Mouse (Mus musculus) MEL (cell line): ENCODE data around the gene Hoxa5. TPM values are rescaled to one million over a fixed set of nuclear protein-coding genes. Genes with fewer than 3 reads are reported as not detected.

Experiments
- DNase-seq: peaks from one replicate; pipeline ENCODE4 v3.0.0; 2011; ENCODE audit warnings: low read depth, low spot score
- H3K27ac ChIP-seq: 2 replicates; pipeline ENCODE4 v1.5.1; 2012; ENCODE audit warnings: low read depth, mild to moderate bottlenecking, control low read depth, low read length, moderate library complexity; ENCODE audit not compliant: control insufficient read depth
- H3K27me3 ChIP-seq, 2 experiments: fragments of 150-350 bp in 1 of 2; sonication (generic) in 1 of 2; 2 replicates each; pipeline ENCODE4 v1.6.1; 2012; ENCODE audit warnings: low read length in 2 of 2, mild to moderate bottlenecking in 2 of 2, improper control_type of control experiment in 1 of 2, moderate library complexity in 1 of 2; ENCODE audit not compliant: insufficient read depth in 2 of 2, control insufficient read depth in 1 of 2
- H3K36me3 ChIP-seq, 2 experiments: 2 replicates each; pipeline ENCODE4 v1.6.1; 2012 to 2014; ENCODE audit warnings: low read length in 2 of 2, improper control_type of control experiment in 1 of 2, inconsistent platforms in 1 of 2, mild to moderate bottlenecking in 1 of 2; ENCODE audit not compliant: insufficient read depth in 2 of 2, control insufficient read depth in 1 of 2
- H3K4me1 ChIP-seq, 2 experiments: fragments of 150-350 bp in 1 of 2; sonication (generic) in 1 of 2; 2 replicates each; pipeline ENCODE4 v1.6.1; 2012; ENCODE audit warnings: low read length in 2 of 2, improper control_type of control experiment in 1 of 2, mild to moderate bottlenecking in 1 of 2; ENCODE audit not compliant: insufficient read depth in 2 of 2, control insufficient read depth in 1 of 2
- H3K4me3 ChIP-seq, 2 experiments: fragments of 150-350 bp in 1 of 2; sonication (generic) in 1 of 2; 2 replicates each; pipeline ENCODE4 v1.5.1; 2012; ENCODE audit warnings: low read depth in 2 of 2, low read length in 2 of 2, mild to moderate bottlenecking in 2 of 2, moderate library complexity in 2 of 2, control low read depth in 1 of 2, improper control_type of control experiment in 1 of 2; ENCODE audit not compliant: control insufficient read depth in 1 of 2, insufficient read depth in 1 of 2
- H3K79me2 ChIP-seq: 2 replicates; pipeline ENCODE4 v1.6.1; 2012; ENCODE audit warnings: mild to moderate bottlenecking, low read length, moderate library complexity; ENCODE audit not compliant: control insufficient read depth, poor library complexity, insufficient read depth
- H3K9ac ChIP-seq: 2 replicates; pipeline ENCODE4 v1.6.1; 2012; ENCODE audit warnings: low read depth, mild to moderate bottlenecking, control low read depth, low read length, moderate library complexity; ENCODE audit not compliant: control insufficient read depth, poor library complexity, severe bottlenecking
- H3K9me3 ChIP-seq: fragments of 150-350 bp; sonication (generic); replicated peaks from 2 replicates; pipeline ENCODE4 v1.6.1; 2012; ENCODE audit warnings: mild to moderate bottlenecking, low read length, improper control_type of control experiment, moderate library complexity; ENCODE audit not compliant: insufficient read depth
- BHLHE40 ChIP-seq: IDR thresholded peaks from 2 replicates; pipeline ENCODE4 v1.6.1; 2012; ENCODE audit warnings: low read depth, mild to moderate bottlenecking, inconsistent platforms, low read length, improper control_type of control experiment, borderline replicate concordance
- CHD1 ChIP-seq: IDR thresholded peaks from 2 replicates; pipeline ENCODE4 v1.6.1; 2012; ENCODE audit warnings: low read depth, mild to moderate bottlenecking, inconsistent platforms, low read length, improper control_type of control experiment
- CHD2 ChIP-seq: IDR thresholded peaks from 2 replicates; pipeline ENCODE4 v1.6.1; 2011; ENCODE audit warnings: low read length, improper control_type of control experiment
- CTCF ChIP-seq, 3 experiments: IDR thresholded peaks in 2 of 3; conservative IDR thresholded peaks in 1 of 3; 2 replicates each; pipeline ENCODE4 v1.5.1; 2011 to 2012; ENCODE audit warnings: low read length in 3 of 3, low read depth in 2 of 3, mild to moderate bottlenecking in 2 of 3, improper control_type of control experiment in 1 of 3, inconsistent platforms in 1 of 3, mixed read lengths in 1 of 3, moderate library complexity in 1 of 3; ENCODE audit not compliant: control insufficient read depth in 1 of 3, insufficient read depth in 1 of 3, poor library complexity in 1 of 3, severe bottlenecking in 1 of 3
- E2F4 ChIP-seq: IDR thresholded peaks from 2 replicates; pipeline ENCODE4 v1.6.1; 2011; ENCODE audit warnings: low read depth, low read length, improper control_type of control experiment, borderline replicate concordance
- ELF1 ChIP-seq: IDR thresholded peaks from 2 replicates; pipeline ENCODE4 v1.6.1; 2014; ENCODE audit warnings: low read depth, mild to moderate bottlenecking, inconsistent platforms, low read length, improper control_type of control experiment, moderate library complexity
- GABPA ChIP-seq: IDR thresholded peaks from 2 replicates; pipeline ENCODE4 v1.6.1; 2012; ENCODE audit warnings: low read depth, mild to moderate bottlenecking, inconsistent platforms, low read length, improper control_type of control experiment, moderate library complexity
- GATA1 ChIP-seq: IDR thresholded peaks from 2 replicates; pipeline ENCODE4 v1.6.1; 2011; ENCODE audit warnings: low read depth, low read length, improper control_type of control experiment
- HCFC1 ChIP-seq: IDR thresholded peaks from 2 replicates; pipeline ENCODE4 v1.6.1; 2012; ENCODE audit warnings: low read depth, mild to moderate bottlenecking, inconsistent platforms, low read length, improper control_type of control experiment, moderate library complexity
- JUND ChIP-seq: IDR thresholded peaks from 2 replicates; pipeline ENCODE4 v1.6.1; 2011; ENCODE audit warnings: low read depth, mild to moderate bottlenecking, improper control_type of control experiment, low read length
- KAT2A ChIP-seq: conservative IDR thresholded peaks from 2 replicates; pipeline ENCODE4 v1.6.1; 2012; ENCODE audit warnings: low read depth, low read length, improper control_type of control experiment, inconsistent platforms
- MAX ChIP-seq: IDR thresholded peaks from 2 replicates; pipeline ENCODE4 v1.6.1; 2011; ENCODE audit warnings: low read length, improper control_type of control experiment
- MEF2A ChIP-seq: IDR thresholded peaks from 2 replicates; pipeline ENCODE4 v1.6.1; 2014; ENCODE audit warnings: low read depth, mild to moderate bottlenecking, inconsistent platforms, low read length, improper control_type of control experiment; ENCODE audit not compliant: poor library complexity, insufficient replicate concordance, severe bottlenecking; ENCODE audit errors: extremely low read depth
- MYC ChIP-seq: IDR thresholded peaks from 2 replicates; pipeline ENCODE4 v1.6.1; 2011; ENCODE audit warnings: low read depth, mild to moderate bottlenecking, low read length, improper control_type of control experiment, moderate library complexity
- NRF1 ChIP-seq: IDR thresholded peaks from 2 replicates; pipeline ENCODE4 v1.6.1; 2014; ENCODE audit warnings: low read depth, mild to moderate bottlenecking, inconsistent platforms, low read length, improper control_type of control experiment, moderate library complexity; ENCODE audit not compliant: poor library complexity, insufficient read depth, severe bottlenecking
- POLR2AphosphoS2 ChIP-seq: IDR thresholded peaks from 2 replicates; pipeline ENCODE4 v1.6.1; 2011; ENCODE audit warnings: low read length, improper control_type of control experiment
- RAD21 ChIP-seq: IDR thresholded peaks from 2 replicates; pipeline ENCODE4 v1.6.1; 2011; ENCODE audit warnings: mild to moderate bottlenecking, low read depth, low read length, improper control_type of control experiment
- RCOR1 ChIP-seq: IDR thresholded peaks from 2 replicates; pipeline ENCODE4 v1.6.1; 2012; ENCODE audit warnings: low read depth, mild to moderate bottlenecking, inconsistent platforms, low read length, improper control_type of control experiment
- SIN3A ChIP-seq: IDR thresholded peaks from 2 replicates; pipeline ENCODE4 v1.6.1; 2012; ENCODE audit warnings: low read length, improper control_type of control experiment, inconsistent platforms
- TBP ChIP-seq: IDR thresholded peaks from 2 replicates; pipeline ENCODE4 v1.8.0; 2011; ENCODE audit warnings: low read depth, low read length, improper control_type of control experiment
- UBTF ChIP-seq: IDR thresholded peaks from 2 replicates; pipeline ENCODE4 v1.6.1; 2012; ENCODE audit warnings: low read depth, mild to moderate bottlenecking, inconsistent platforms, low read length, improper control_type of control experiment, moderate library complexity, borderline replicate concordance; ENCODE audit not compliant: insufficient read depth
- USF1 ChIP-seq: IDR thresholded peaks from 2 replicates; pipeline ENCODE4 v1.6.1; 2014; ENCODE audit warnings: low read depth, mild to moderate bottlenecking, inconsistent platforms, low read length, improper control_type of control experiment, moderate library complexity
- USF2 ChIP-seq, 2 experiments: IDR thresholded peaks; 2 replicates each; pipeline ENCODE4 v1.6.1; 2011 to 2012; ENCODE audit warnings: improper control_type of control experiment in 2 of 2, low read length in 2 of 2, borderline replicate concordance in 1 of 2, inconsistent platforms in 1 of 2, low read depth in 1 of 2, mild to moderate bottlenecking in 1 of 2; ENCODE audit not compliant: insufficient read depth in 1 of 2
- ZC3H11A ChIP-seq: IDR thresholded peaks from 2 replicates; pipeline ENCODE4 v1.6.1; 2012; ENCODE audit warnings: low read depth, mild to moderate bottlenecking, inconsistent platforms, low read length, improper control_type of control experiment
- ZNF384 ChIP-seq: IDR thresholded peaks from 2 replicates; pipeline ENCODE4 v1.6.1; 2012; ENCODE audit warnings: low read depth, mild to moderate bottlenecking, inconsistent platforms, low read length, improper control_type of control experiment
- polyA plus RNA-seq, 2 experiments: library from polyadenylated mRNA; stranded (reverse) in 1 of 2; unstranded in 1 of 2; fragments of >175 nt in 1 of 2; fragments of >200 nt in 1 of 2; gene quantifications; 2 replicates each; pipeline versions ENCODE4 v1.2.1 to v1.2.4; 2012; ENCODE audit warnings: low replicate concordance in 2 of 2, low read depth in 1 of 2; ENCODE audit not compliant: insufficient read length in 2 of 2, insufficient read depth in 1 of 2, missing spikeins in 1 of 2
- total RNA-seq: library from RNA; depleted of rRNA; stranded (reverse); fragments of 300-350 nt; gene quantifications from 2 replicates; pipeline ENCODE4 v1.2.3, GENCODE M21; 2012

Gene Hoxa5
- total and polyA plus RNA-seq, 3 experiments: not detected

DNA sequence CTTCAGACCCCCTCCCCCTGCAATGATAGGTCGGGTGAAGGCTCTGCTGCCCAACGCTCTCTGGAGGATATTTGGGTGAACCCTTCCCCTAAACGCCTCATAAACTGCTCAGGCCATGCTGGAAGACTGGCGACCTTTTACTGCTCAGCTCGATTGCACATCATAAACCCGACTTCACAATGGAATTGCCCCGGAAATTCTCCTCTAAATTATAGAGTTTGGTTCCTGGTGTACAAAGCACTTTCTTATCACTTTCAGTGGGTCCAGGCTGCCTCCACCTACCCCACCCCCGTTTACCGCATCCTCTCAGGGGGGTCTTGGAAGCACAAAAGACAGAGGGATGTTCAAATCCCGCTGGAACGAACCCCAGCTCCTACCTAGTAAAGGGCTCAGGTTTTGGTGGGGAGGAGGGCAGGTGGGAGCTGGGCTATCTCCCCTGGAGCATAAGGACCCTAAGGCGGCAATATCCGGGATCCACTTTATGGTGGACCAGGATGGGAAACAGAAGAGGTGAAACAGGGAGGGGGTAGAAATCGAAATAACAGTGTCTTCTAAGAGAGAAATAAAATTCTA lies 14.3 kb upstream of the Hoxa5 start:
- Histone ChIP-seq H3K27ac (no peak overlapping the region), H3K36me3 (no peaks in the 10 kb centered on the region), H3K4me3 (no peak overlapping the region), H3K27me3 (no peaks in the 10 kb centered on the region), H3K9me3 (no peaks in the 10 kb centered on the region), H3K9ac (no peak overlapping the region), H3K79me2 (no peaks in the 10 kb centered on the region), H3K4me1 (no peaks in the 10 kb centered on the region)
- TF ChIP-seq JUND (no peak), RCOR1 (no peak), RAD21 (no peak), CHD1 (no peak), SIN3A (no peak), GABPA (no peak), MYC (no peak), TBP (no peak), CTCF (IDR thresholded peaks at IDR 0.05 in 2 of 3, conservative IDR thresholded peaks at IDR 0.05 in 1 of 3; ENCODE audit: control insufficient read depth in 1 of 3, insufficient read depth in 1 of 3, low read depth in 2 of 3, low read length in 3 of 3, poor library complexity in 1 of 3, severe bottlenecking in 1 of 3) (no peak), ELF1 (no peak), E2F4 (no peak), USF1 (no peak), CHD2 (no peak), USF2 (IDR thresholded peaks at IDR 0.05; ENCODE audit: borderline replicate concordance in 1 of 2, insufficient read depth in 1 of 2, low read depth in 1 of 2, low read length in 2 of 2) (no peak), ZC3H11A (no peak)
- no peak for DNase-seq

GRCm38 (mm10) chr6:52217895-52218642 lies 13.7 kb upstream of the Hoxa5 start:
- no peaks in the 10 kb centered on the region for H3K9me3 ChIP-seq
- H3K4me3 ChIP-seq: no peak overlapping the region
- no peaks in the 10 kb centered on the region for H3K4me1 ChIP-seq
- no peak for DNase-seq
- H3K9ac ChIP-seq: no peak overlapping the region
- no peak overlapping the region for H3K27ac ChIP-seq
- no peaks in the 10 kb centered on the region for H3K36me3 ChIP-seq
- no peaks in the 10 kb centered on the region for H3K79me2 ChIP-seq
- H3K27me3 ChIP-seq: no peaks in the 10 kb centered on the region
- no peak for TF ChIP-seq SIN3A
- TF ChIP-seq MAX: no peak
- TF ChIP-seq CHD2: no peak
- no peak for TF ChIP-seq BHLHE40
- TF ChIP-seq ELF1: no peak
- no peak for TF ChIP-seq USF2 (IDR thresholded peaks at IDR 0.05; ENCODE audit: borderline replicate concordance in 1 of 2, insufficient read depth in 1 of 2, low read depth in 1 of 2, low read length in 2 of 2)
- TF ChIP-seq MEF2A: no peak
- no peak for TF ChIP-seq KAT2A
- TF ChIP-seq HCFC1: no peak
- no peak for TF ChIP-seq POLR2AphosphoS2
- no peak for TF ChIP-seq UBTF
- no peak for TF ChIP-seq TBP
- no peak for TF ChIP-seq ZNF384
- TF ChIP-seq NRF1: no peak
- TF ChIP-seq GATA1: no peak
- TF ChIP-seq, all 39 proteins: peak for 0
